27 mouse cellular contexts compared by ENCODE assay signal in genomic region chr1:130644103-130644502, GRCm38 (mm10). TPM values are rescaled to one million over a fixed set of nuclear protein-coding genes. Genes with fewer than 3 reads are reported as not detected.
DNase-seq lines count a peak whose midpoint lies in the region; ATAC-seq lines count a peak whose summit lies in the region.
"Had no signal": no experiment of that assay in that cellular context is flagged by ENCODE, and none has a peak within 500 bp of the region (broad histone marks: within the 10 kb centered on the region; RNA-seq: fewer than 3 reads in every experiment).

No protein-coding gene starts in this region.

- DNase-seq in embryonic facial prominence, embryonic 14.5 days (ENCODE audit: low spot score), result peak; percentile 4
- no peak for DNase-seq in embryonic facial prominence, embryonic 10.5 days (ENCODE audit: low spot score)
- DNase-seq in hindbrain, embryonic 11.5 days (ENCODE audit: low spot score), result no peak
- DNase-seq in retina, postnatal 1 day, result peak; percentile 11
- no peak for DNase-seq in retina, embryonic 14.5 days (ENCODE audit: low spot score)
- no peak for DNase-seq in heart, postnatal 4 days
- DNase-seq: adrenal gland, postnatal 10 days; B cell, adult 2 months; cerebellum, adult 11-12 months; cerebellum, adult 9-11 months; cerebellum, postnatal 36 days; gastrocnemius, postnatal 10 days; heart, adult 18-20 months; heart, postnatal 14 days had no signal

- H3K27me3 ChIP-seq in embryonic facial prominence, embryonic 14.5 days (replicated peaks; ENCODE audit: control insufficient read depth, insufficient read depth, low read length), result no peaks in the 10 kb centered on the region
- H3K27me3 ChIP-seq in embryonic facial prominence, embryonic 10.5 days (replicated peaks; ENCODE audit: low read depth, poor library complexity, severe bottlenecking), result no peaks in the 10 kb centered on the region
- no peaks in the 10 kb centered on the region for H3K27me3 ChIP-seq in hindbrain, embryonic 16.5 days (replicated peaks; ENCODE audit: control insufficient read depth, insufficient read depth, low read length)
- no peaks in the 10 kb centered on the region for H3K27me3 ChIP-seq in hindbrain, embryonic 11.5 days (ENCODE audit: control insufficient read depth, insufficient read depth, low read length)
- H3K27me3 ChIP-seq: embryonic facial prominence, embryonic 15.5 days; heart, embryonic 15.5 days; intestine, embryonic 15.5 days had no signal

- no peak overlapping the region for H3K4me2 ChIP-seq in embryonic facial prominence, embryonic 14.5 days (ENCODE audit: low read depth, low read length)
- H3K4me2 ChIP-seq in hindbrain, embryonic 16.5 days (ENCODE audit: low read length), result no peak overlapping the region
- no peak overlapping the region for H3K4me2 ChIP-seq in hindbrain, embryonic 11.5 days (replicated peaks; ENCODE audit: low read depth, low read length)
- H3K4me2 ChIP-seq: embryonic facial prominence, embryonic 15.5 days; heart, embryonic 15.5 days; intestine, embryonic 15.5 days had no signal

- no peak overlapping the region for H3K27ac ChIP-seq in embryonic facial prominence, embryonic 14.5 days (replicated peaks; ENCODE audit: low read depth, low read length)
- no peak overlapping the region for H3K27ac ChIP-seq in embryonic facial prominence, embryonic 10.5 days (replicated peaks)
- H3K27ac ChIP-seq in hindbrain, embryonic 16.5 days (ENCODE audit: low read depth, low read length), result no peak overlapping the region
- H3K27ac ChIP-seq in hindbrain, embryonic 11.5 days (ENCODE audit: low read depth, low read length), result no peak overlapping the region
- H3K27ac ChIP-seq: embryonic facial prominence, embryonic 15.5 days; heart, embryonic 10.5 days; heart, embryonic 15.5 days; hindbrain, embryonic 10.5 days; intestine, embryonic 15.5 days had no signal

- H3K9ac ChIP-seq in embryonic facial prominence, embryonic 14.5 days (ENCODE audit: low read depth, low read length), result no peak overlapping the region
- no peak overlapping the region for H3K9ac ChIP-seq in hindbrain, embryonic 16.5 days (ENCODE audit: low read depth, low read length)
- H3K9ac ChIP-seq in hindbrain, embryonic 11.5 days (ENCODE audit: low read depth, low read length), result no peak overlapping the region
- H3K9ac ChIP-seq: embryonic facial prominence, embryonic 15.5 days; heart, embryonic 15.5 days; intestine, embryonic 15.5 days had no signal

- H3K36me3 ChIP-seq in embryonic facial prominence, embryonic 14.5 days (ENCODE audit: control insufficient read depth, insufficient read depth, low read length), result no peaks in the 10 kb centered on the region
- no peaks in the 10 kb centered on the region for H3K36me3 ChIP-seq in embryonic facial prominence, embryonic 10.5 days (replicated peaks)
- no peaks in the 10 kb centered on the region for H3K36me3 ChIP-seq in hindbrain, embryonic 16.5 days (ENCODE audit: control insufficient read depth, insufficient read depth, low read length)
- H3K36me3 ChIP-seq in hindbrain, embryonic 11.5 days (ENCODE audit: control insufficient read depth, insufficient read depth, low read length), result no peaks in the 10 kb centered on the region
- H3K36me3 ChIP-seq: embryonic facial prominence, embryonic 15.5 days; G1E; heart, embryonic 10.5 days; heart, embryonic 15.5 days; hindbrain, embryonic 10.5 days; intestine, embryonic 15.5 days had no signal

- H3K4me3 ChIP-seq in embryonic facial prominence, embryonic 14.5 days (ENCODE audit: low read depth, low read length), result no peak overlapping the region
- no peak overlapping the region for H3K4me3 ChIP-seq in embryonic facial prominence, embryonic 10.5 days
- H3K4me3 ChIP-seq in hindbrain, embryonic 16.5 days (ENCODE audit: low read length), result no peak overlapping the region
- H3K4me3 ChIP-seq in hindbrain, embryonic 11.5 days (ENCODE audit: low read depth, low read length), result no peak overlapping the region
- H3K4me3 ChIP-seq: embryonic facial prominence, embryonic 15.5 days; erythroblast, embryonic 14.5 days; heart, embryonic 10.5 days; heart, embryonic 15.5 days; hindbrain, embryonic 10.5 days; intestine, embryonic 15.5 days had no signal

- WGBS in embryonic facial prominence, embryonic 14.5 days, result 67% methylated on average over 4 of the region's 4 CpGs
- 65% methylated on average over 4 of the region's 4 CpGs for WGBS in embryonic facial prominence, embryonic 10.5 days
- 53% methylated on average over 4 of the region's 4 CpGs for WGBS in hindbrain, embryonic 16.5 days
- WGBS in hindbrain, embryonic 11.5 days, result 63% methylated on average over 4 of the region's 4 CpGs

- H3K4me1 ChIP-seq in embryonic facial prominence, embryonic 14.5 days (ENCODE audit: control insufficient read depth, insufficient read depth, low read length), result no peaks in the 10 kb centered on the region
- no peaks in the 10 kb centered on the region for H3K4me1 ChIP-seq in embryonic facial prominence, embryonic 10.5 days
- no peaks in the 10 kb centered on the region; the same call in 1 of the 2 replicates for H3K4me1 ChIP-seq in hindbrain, embryonic 16.5 days (ENCODE audit: control insufficient read depth, insufficient read depth, low read depth, low read length)
- H3K4me1 ChIP-seq in hindbrain, embryonic 11.5 days (replicated peaks; ENCODE audit: control insufficient read depth, insufficient read depth, low read length), result no peaks in the 10 kb centered on the region
- H3K4me1 ChIP-seq: embryonic facial prominence, embryonic 15.5 days; heart, embryonic 10.5 days; heart, embryonic 15.5 days; hindbrain, embryonic 10.5 days; intestine, embryonic 15.5 days had no signal

- peak; percentile 22; the same call in 1 of the 2 replicates for ATAC-seq in embryonic facial prominence, embryonic 14.5 days (ENCODE audit: low read depth)
- 0 out of 2 replicates have a peak, but pooled peaks have one; percentile 52 for ATAC-seq in hindbrain, embryonic 16.5 days
- ATAC-seq in hindbrain, embryonic 11.5 days (ENCODE audit: low FRiP score), result no peak
- ATAC-seq: CD4-positive, CD25-positive, alpha-beta regulatory T cell, adult 4 months; intestine, embryonic 15.5 days had no signal

- H3K9me3 ChIP-seq in embryonic facial prominence, embryonic 14.5 days (ENCODE audit: control insufficient read depth, low read length), result no peaks in the 10 kb centered on the region
- no peaks in the 10 kb centered on the region for H3K9me3 ChIP-seq in embryonic facial prominence, embryonic 10.5 days
- no peaks in the 10 kb centered on the region for H3K9me3 ChIP-seq in hindbrain, embryonic 16.5 days (ENCODE audit: control insufficient read depth, low read length)
- H3K9me3 ChIP-seq in hindbrain, embryonic 11.5 days (ENCODE audit: control insufficient read depth, low read length), result no peaks in the 10 kb centered on the region
- H3K9me3 ChIP-seq: embryonic facial prominence, embryonic 15.5 days; G1E; heart, embryonic 10.5 days; heart, embryonic 15.5 days; hindbrain, embryonic 10.5 days; intestine, embryonic 15.5 days had no signal

RNA-seq across cellular contexts. Expression of gene Zp3r, which starts 14.7 kb away (rescaled TPM):
- not detected in 2 replicates for polyA plus RNA-seq in embryonic facial prominence, embryonic 14.5 days (2014; fragmentation: Nextera tagmentation; extraction: Ambion mirVana)
- polyA plus RNA-seq in embryonic facial prominence, embryonic 10.5 days (2016; fragmentation: Nextera tagmentation; extraction: Ambion mirVana), result not detected in 2 replicates
- not detected in 2 replicates for polyA plus RNA-seq in hindbrain, embryonic 16.5 days (2015; fragmentation: Nextera tagmentation; extraction: Ambion mirVana)
- not detected in 2 replicates for polyA plus RNA-seq in hindbrain, embryonic 11.5 days (2014; fragmentation: Nextera tagmentation; extraction: Ambion mirVana)
- total RNA-seq in heart, postnatal 4 days (2021), result not detected
- total RNA-seq: adrenal gland, postnatal 10 days; adrenal gland, postnatal 4 days; gastrocnemius, postnatal 10 days; gastrocnemius, postnatal 4 days; heart, adult 18-20 months; heart, postnatal 14 days had no signal
- polyA plus RNA-seq: CD4-positive, CD25-positive, alpha-beta regulatory T cell, adult 4 months; embryonic facial prominence, embryonic 15.5 days; erythroblast, embryonic 14.5 days; forebrain, embryonic 11.5 days; frontal cortex, adult 2 months; G1E; heart, embryonic 10.5 days; heart, embryonic 15.5 days; hindbrain, embryonic 10.5 days had no signal

RNA-seq across cellular contexts. Expression of gene C4bp, which starts 17.3 kb away (rescaled TPM):
- not detected in 2 replicates for polyA plus RNA-seq in embryonic facial prominence, embryonic 14.5 days (2014; fragmentation: Nextera tagmentation; extraction: Ambion mirVana)
- polyA plus RNA-seq in embryonic facial prominence, embryonic 10.5 days (2016; fragmentation: Nextera tagmentation; extraction: Ambion mirVana), result not detected in 2 replicates
- polyA plus RNA-seq in hindbrain, embryonic 16.5 days (2015; fragmentation: Nextera tagmentation; extraction: Ambion mirVana), result 0.05 TPM in 1 of 2 replicates, not detected in the other
- not detected in 2 replicates for polyA plus RNA-seq in hindbrain, embryonic 11.5 days (2014; fragmentation: Nextera tagmentation; extraction: Ambion mirVana)
- not detected for total RNA-seq in heart, postnatal 4 days (2021)
- total RNA-seq: heart, adult 18-20 months; heart, postnatal 14 days had no signal
- polyA plus RNA-seq: CD4-positive, CD25-positive, alpha-beta regulatory T cell, adult 4 months; embryonic facial prominence, embryonic 15.5 days; erythroblast, embryonic 14.5 days; forebrain, embryonic 11.5 days; G1E; heart, embryonic 10.5 days; heart, embryonic 15.5 days; hindbrain, embryonic 10.5 days had no signal

Comparison
In these comparisons a context has a peak if more than half of its experiments do, and no peak if none do; other contexts are left out.
1. DNase-seq: peak in embryonic facial prominence, embryonic 14.5 days (single experiment) and retina, postnatal 1 day (single experiment); none in embryonic facial prominence, embryonic 10.5 days (single experiment), hindbrain, embryonic 11.5 days (single experiment), retina, embryonic 14.5 days (single experiment) and heart, postnatal 4 days (single experiment).